Mouse (Mus musculus) brain, adult 2 months (tissue): Measurements from ENCODE around the gene Slc17a6.
A peak's percentile ranks its signal among the peaks of the same experiment; 100 is the strongest.
"Not testable (repeated sequence)": the region's sequence is repeated elsewhere in the genome, so short reads cannot be mapped to it uniquely, and the experiment has no call there.

Experiments
- DNase-seq: peaks from one replicate; pipeline ENCODE4 v3.0.0; 2011; ENCODE audit warnings: low read depth, low spot score

The Slc17a6 gene

DNA sequence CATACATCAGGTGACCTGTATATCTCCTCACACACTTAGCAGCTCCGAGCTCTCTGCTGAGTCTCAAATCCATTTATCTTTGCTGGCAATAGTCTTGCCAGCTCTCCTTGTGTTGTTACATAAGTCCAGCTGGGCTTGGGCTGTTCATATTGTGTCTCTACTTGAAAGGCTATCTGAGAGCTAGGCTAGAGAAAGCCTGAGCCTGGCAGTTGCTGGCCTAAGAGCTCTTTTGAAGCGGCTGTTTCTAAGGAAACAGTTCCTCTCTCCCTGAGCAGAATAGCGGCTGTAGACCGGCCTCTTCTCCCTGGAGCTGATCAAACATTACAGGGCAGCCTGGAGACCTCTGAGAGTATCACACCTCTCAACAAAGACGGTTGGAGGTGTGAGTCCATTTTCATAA, 40.6 kb downstream of the Slc17a6 start:
- DNase-seq, result peak; percentile 63

- DNase-seq, result no peak
Measured at GRCm38 (mm10) chr7:51693539-51694217, 71.9 kb downstream of the Slc17a6 start.

GRCm38 (mm10) chr7:51694452-51694851, 72.6 kb downstream of the Slc17a6 start:
- peak; percentile 8 for DNase-seq

- DNase-seq, result no peak
Measured at GRCm38 (mm10) chr7:51709508-51709907, 87.7 kb downstream of the Slc17a6 start.

DNA sequence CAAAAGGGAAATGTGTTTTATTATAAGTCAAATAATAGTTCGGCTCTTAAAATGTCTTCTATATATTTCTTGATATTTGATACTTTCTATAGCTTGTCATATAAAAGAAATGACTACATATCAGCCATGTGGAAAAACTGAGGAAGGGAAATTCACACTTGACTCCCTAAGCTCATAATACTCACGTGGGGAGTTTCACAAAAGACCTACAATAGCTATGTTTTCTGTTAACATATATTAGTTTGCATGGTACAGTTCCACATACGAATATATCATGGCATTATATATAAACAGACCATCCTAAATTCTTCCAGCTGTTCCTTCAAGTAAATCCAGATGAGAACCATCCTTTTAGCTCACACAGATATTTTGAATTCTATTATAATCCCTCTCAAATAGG, 88.5 kb downstream of the Slc17a6 start:
- DNase-seq, result not testable (repeated sequence)

- DNase-seq, result no peak
Measured at GRCm38 (mm10) chr7:51715771-51716170, 94.0 kb downstream of the Slc17a6 start.
